Mouse (Mus musculus): Measurements from ENCODE around the gene Rilpl1.

- TF ChIP-seq CTCF (IDR thresholded peaks at IDR 0.05; ENCODE audit: extremely low read depth, insufficient read depth, insufficient read length, insufficient replicate concordance) (no peak), POLR2A (IDR thresholded peaks at IDR 0.05; ENCODE audit: low read depth, low read length) (no peak)
Observed at GRCm38 (mm10) chr5:124536776-124537175, 5.6 kb upstream of the Rilpl1 start.

All from spleen, adult 2 months (tissue).